Mouse (Mus musculus) heart, embryonic 10.5 days (tissue): ENCODE results near the gene Rftn1. TPM values are rescaled to one million over a fixed set of nuclear protein-coding genes. Genes with fewer than 3 reads are reported as not detected.

ENCODE experiments used
- DNase-seq: peaks from one replicate; pipeline ENCODE4 v3.0.0-alpha.2; 2017; ENCODE audit warnings: low spot score
- H3K27ac ChIP-seq: fragments of 300-500 bp; sonication (generic); 2 replicates; pipeline ENCODE4 v1.5.1; 2016; ENCODE audit warnings: mild to moderate bottlenecking
- H3K27me3 ChIP-seq: fragments of 300-500 bp; sonication (generic); 2 replicates; pipeline ENCODE4 v1.6.1; 2016; ENCODE audit warnings: mild to moderate bottlenecking; ENCODE audit not compliant: poor library complexity, insufficient read depth, severe bottlenecking
- H3K36me3 ChIP-seq: fragments of 300-500 bp; sonication (generic); 2 replicates; pipeline ENCODE4 v1.6.1; 2016; ENCODE audit warnings: mild to moderate bottlenecking, moderate library complexity
- H3K4me1 ChIP-seq: fragments of 300-500 bp; sonication (generic); 2 replicates; pipeline ENCODE4 v1.6.1; 2016; ENCODE audit warnings: mild to moderate bottlenecking
- H3K4me3 ChIP-seq: fragments of 300-500 bp; sonication (generic); 2 replicates; pipeline ENCODE4 v1.5.1; 2016; ENCODE audit warnings: mild to moderate bottlenecking, moderate library complexity
- H3K9me3 ChIP-seq: fragments of 300-500 bp; sonication (generic); 2 replicates; pipeline ENCODE4 v1.6.1; 2016; ENCODE audit warnings: mild to moderate bottlenecking, moderate library complexity
- WGBS: fragments of 180-500 bp; shearing (Covaris S2); methylation state at CpG from one replicate; pipeline ENCODE4 v1.1.7; 2016; 5-methylcytosine and 5-hydroxymethylcytosine counted together
- polyA plus RNA-seq: library from polyadenylated mRNA; unstranded; fragments of >200 nt; fragmentation: Nextera tagmentation; extraction: Ambion mirVana; gene quantifications from 2 replicates; pipeline ENCODE4 v1.2.1, GENCODE M21; 2016

The Rftn1 gene
- polyA plus RNA-seq, 1 experiment from 2014 or later, result 9.2 TPM

GRCm38 (mm10) chr17:50180899-50181570, 9.4 kb downstream of the Rftn1 start:
- H3K27me3 ChIP-seq, result no peaks in the 10 kb centered on the region
- no peak for DNase-seq
- H3K9me3 ChIP-seq, result no peaks in the 10 kb centered on the region
- no peak overlapping the region for H3K27ac ChIP-seq
- peaks cover 3% of the 10 kb centered on the region; the same call in 1 of the 2 replicates for H3K36me3 ChIP-seq
- no peak overlapping the region for H3K4me3 ChIP-seq
- H3K4me1 ChIP-seq, result no peaks in the 10 kb centered on the region
- WGBS, result 78% methylated on average over 4 of the region's 4 CpGs

GRCm38 (mm10) chr17:50173776-50174175, 16.7 kb downstream of the Rftn1 start:
- H3K4me3 ChIP-seq, result no peak overlapping the region
- H3K36me3 ChIP-seq, result peaks cover 7% of the 10 kb centered on the region; the same call in 1 of the 2 replicates
- H3K27ac ChIP-seq, result no peak overlapping the region
- H3K9me3 ChIP-seq, result no peaks in the 10 kb centered on the region
- no peak for DNase-seq
- 97% methylated on average over 3 of the region's 3 CpGs for WGBS
- no peaks in the 10 kb centered on the region for H3K27me3 ChIP-seq
- peaks cover 19% of the 10 kb centered on the region for H3K4me1 ChIP-seq

- no peaks in the 10 kb centered on the region for H3K9me3 ChIP-seq
- no peak overlapping the region for H3K27ac ChIP-seq
- peaks cover 11% of the 10 kb centered on the region; the same call in 1 of the 2 replicates for H3K36me3 ChIP-seq
- no peaks in the 10 kb centered on the region for H3K27me3 ChIP-seq
- peaks cover 19% of the 10 kb centered on the region for H3K4me1 ChIP-seq
- WGBS, result 90% methylated on average over 5 of the region's 5 CpGs
- H3K4me3 ChIP-seq, result no peak overlapping the region
- no peak for DNase-seq
Measured at GRCm38 (mm10) chr17:50173368-50173767, 17.1 kb downstream of the Rftn1 start.

GRCm38 (mm10) chr17:50172795-50173194, 17.7 kb downstream of the Rftn1 start:
- H3K4me3 ChIP-seq, result no peak overlapping the region
- H3K9me3 ChIP-seq, result no peaks in the 10 kb centered on the region
- peaks cover 15% of the 10 kb centered on the region; the same call in 1 of the 2 replicates for H3K36me3 ChIP-seq
- 88% methylated on average over 6 of the region's 6 CpGs for WGBS
- H3K27me3 ChIP-seq, result no peaks in the 10 kb centered on the region
- no peak overlapping the region for H3K27ac ChIP-seq
- H3K4me1 ChIP-seq, result peaks cover 19% of the 10 kb centered on the region
- no peak for DNase-seq

GRCm38 (mm10) chr17:50170935-50171545, 19.4 kb downstream of the Rftn1 start:
- H3K4me1 ChIP-seq, result peaks cover 19% of the 10 kb centered on the region
- no peaks in the 10 kb centered on the region for H3K9me3 ChIP-seq
- 54% methylated on average over 6 of the region's 6 CpGs for WGBS
- peak overlapping the region; percentile 1 for H3K4me3 ChIP-seq
- peaks cover 18% of the 10 kb centered on the region; the same call in 1 of the 2 replicates for H3K36me3 ChIP-seq
- DNase-seq, result no peak
- peak overlapping the region; percentile 37; the same call in 1 of the 2 replicates for H3K27ac ChIP-seq
- no peaks in the 10 kb centered on the region for H3K27me3 ChIP-seq

- peak overlapping the region; percentile 60; the same call in 1 of the 2 replicates for H3K27ac ChIP-seq
- H3K27me3 ChIP-seq, result no peaks in the 10 kb centered on the region
- H3K9me3 ChIP-seq, result peaks cover under 1% of the 10 kb centered on the region; the same call in 1 of the 2 replicates
- 57% methylated on average over 7 of the region's 7 CpGs for WGBS
- H3K36me3 ChIP-seq, result peaks cover 25% of the 10 kb centered on the region; the same call in 1 of the 2 replicates
- no peak overlapping the region for H3K4me3 ChIP-seq
- no peak for DNase-seq
- H3K4me1 ChIP-seq, result peaks cover 19% of the 10 kb centered on the region
Measured at GRCm38 (mm10) chr17:50169946-50170427, 20.5 kb downstream of the Rftn1 start.

- H3K4me3 ChIP-seq, result no peak overlapping the region
- peaks cover 8% of the 10 kb centered on the region for H3K4me1 ChIP-seq
- peaks cover 8% of the 10 kb centered on the region; the same call in 1 of the 2 replicates for H3K9me3 ChIP-seq
- H3K27ac ChIP-seq, result no peak overlapping the region
- 83% methylated on average over 20 of the region's 20 CpGs for WGBS
- H3K27me3 ChIP-seq, result no peaks in the 10 kb centered on the region
- no peak for DNase-seq
- H3K36me3 ChIP-seq, result peaks cover 15% of the 10 kb centered on the region; the same call in 1 of the 2 replicates
Measured at GRCm38 (mm10) chr17:50160904-50161805, 29.3 kb downstream of the Rftn1 start.

DNA sequence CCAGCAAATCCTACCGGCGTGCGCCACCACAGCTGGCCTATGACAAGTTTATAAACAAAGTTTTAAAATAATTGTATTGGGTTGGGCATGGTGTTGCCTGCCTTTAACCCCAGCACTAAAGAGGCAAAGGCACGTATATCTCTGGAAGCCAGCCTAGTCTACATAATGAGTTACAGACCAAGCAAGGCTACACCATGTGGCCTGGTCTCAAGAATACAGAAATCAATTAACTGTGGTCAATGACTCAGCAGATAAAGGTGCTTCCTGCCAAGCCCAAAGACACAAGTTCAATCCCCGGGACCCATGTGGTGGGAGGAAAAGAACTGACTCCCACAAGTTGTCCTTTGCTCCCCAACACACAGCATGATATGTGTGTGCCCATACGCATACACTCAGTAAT, 30.1 kb downstream of the Rftn1 start:
- H3K4me3 ChIP-seq, result no peak overlapping the region
- no peak for DNase-seq
- peaks cover 8% of the 10 kb centered on the region for H3K4me1 ChIP-seq
- WGBS, result 88% methylated on average over 6 of the region's 6 CpGs
- peaks cover 8% of the 10 kb centered on the region; the same call in 1 of the 2 replicates for H3K9me3 ChIP-seq
- no peak overlapping the region for H3K27ac ChIP-seq
- H3K36me3 ChIP-seq, result peaks cover 11% of the 10 kb centered on the region; the same call in 1 of the 2 replicates
- no peaks in the 10 kb centered on the region for H3K27me3 ChIP-seq

DNA sequence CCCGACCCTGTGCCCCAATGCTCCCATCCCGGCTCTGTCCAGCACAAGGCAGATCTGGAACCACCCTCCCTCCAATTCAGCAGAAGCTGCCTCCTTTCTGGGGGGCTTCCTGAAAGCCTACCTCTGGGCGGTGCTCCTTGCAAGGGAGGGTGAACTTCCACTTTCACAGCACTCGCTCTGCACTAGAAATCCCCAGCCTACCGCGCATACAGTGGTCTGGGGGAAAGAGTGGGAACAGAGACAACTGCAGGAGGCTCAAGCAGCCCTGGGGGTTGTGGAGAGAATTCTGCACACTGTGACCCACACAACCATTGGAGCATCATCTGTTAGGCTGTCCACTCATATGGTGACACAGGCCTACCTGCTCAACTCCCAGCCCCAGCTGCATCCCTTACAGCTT, 30.7 kb downstream of the Rftn1 start:
- H3K4me1 ChIP-seq, result peaks cover 8% of the 10 kb centered on the region
- H3K36me3 ChIP-seq, result peaks cover 6% of the 10 kb centered on the region; the same call in 1 of the 2 replicates
- H3K9me3 ChIP-seq, result peaks cover 5% of the 10 kb centered on the region; the same call in 1 of the 2 replicates
- WGBS, result 79% methylated on average over 6 of the region's 6 CpGs
- no peak overlapping the region for H3K27ac ChIP-seq
- DNase-seq, result no peak
- no peak overlapping the region for H3K4me3 ChIP-seq
- H3K27me3 ChIP-seq, result no peaks in the 10 kb centered on the region

DNA sequence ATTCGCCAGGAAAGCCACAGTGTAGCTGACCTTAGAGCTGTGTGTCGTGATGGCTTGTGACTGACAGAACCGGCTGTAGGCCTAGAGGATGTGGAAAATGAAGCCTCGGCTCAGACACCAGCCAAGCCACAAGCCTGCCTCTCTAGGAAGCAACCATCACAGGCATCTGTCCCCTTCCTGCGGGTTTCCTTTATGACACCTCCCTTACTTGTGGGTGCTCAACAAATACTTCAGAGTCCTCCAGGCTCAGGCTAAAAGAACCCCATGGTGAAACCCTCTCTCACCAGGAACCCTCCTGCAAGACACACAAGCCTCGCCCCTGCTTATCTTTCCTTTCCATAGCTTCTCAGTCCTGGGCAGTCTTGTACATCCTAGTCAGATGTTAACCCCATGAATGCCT, 31.9 kb downstream of the Rftn1 start:
- DNase-seq, result no peak
- H3K4me1 ChIP-seq, result peaks cover 8% of the 10 kb centered on the region
- no peaks in the 10 kb centered on the region for H3K9me3 ChIP-seq
- H3K27me3 ChIP-seq, result no peaks in the 10 kb centered on the region
- 48% methylated on average over 6 of the region's 6 CpGs for WGBS
- H3K27ac ChIP-seq, result no peak overlapping the region; the same call in 1 of the 2 replicates
- H3K4me3 ChIP-seq, result no peak overlapping the region
- H3K36me3 ChIP-seq, result no peaks in the 10 kb centered on the region

DNA sequence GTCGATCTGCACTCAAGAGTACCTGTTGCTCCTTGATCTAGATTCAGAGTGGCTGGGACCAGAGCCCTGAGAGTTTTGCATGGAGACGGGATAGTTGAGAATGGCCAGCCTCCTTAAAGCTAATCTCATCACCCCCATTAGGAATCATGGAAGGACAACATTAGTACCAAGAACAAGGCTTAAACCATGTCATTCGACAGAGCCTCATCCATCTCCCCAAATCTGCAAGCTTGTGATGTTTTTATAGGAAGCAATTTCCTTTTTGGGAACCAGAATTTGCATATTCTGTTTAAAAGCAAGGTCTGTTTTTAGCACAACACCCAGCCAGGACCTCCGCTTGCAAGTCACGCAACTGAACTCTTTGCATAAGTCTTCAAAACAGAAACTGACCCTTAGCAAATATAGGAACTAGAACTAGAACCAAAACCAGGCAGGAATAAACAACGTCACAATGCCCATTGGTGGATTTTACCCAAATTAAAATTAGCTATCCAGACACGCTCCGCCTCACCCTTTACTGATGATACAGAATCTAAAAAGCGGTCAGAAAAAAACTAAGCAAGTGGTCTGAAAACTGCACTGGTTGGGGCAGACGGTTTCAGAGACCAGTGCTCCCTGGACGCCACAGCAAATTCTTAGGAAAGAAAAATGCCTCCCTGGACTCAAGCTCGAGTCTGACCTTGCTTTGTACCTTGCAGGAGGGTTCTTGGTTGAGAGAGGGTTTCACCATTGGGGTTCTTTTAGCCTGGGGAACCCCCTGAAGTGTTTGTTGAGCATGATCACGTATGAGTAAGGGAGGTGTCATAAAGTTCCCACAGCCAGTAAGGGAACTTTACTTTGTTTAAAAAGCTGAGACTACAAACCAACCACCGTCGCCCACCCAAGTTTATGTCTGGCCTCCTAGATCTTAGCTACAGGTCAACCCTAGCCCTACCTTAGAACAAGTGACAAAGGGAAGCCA, 33.0 kb downstream of the Rftn1 start:
- Histone ChIP-seq H3K9me3 (no peaks in the 10 kb centered on the region), H3K27me3 (no peaks in the 10 kb centered on the region), H3K36me3 (no peaks in the 10 kb centered on the region), H3K4me1 (peaks cover 8% of the 10 kb centered on the region), H3K4me3 (no peak overlapping the region), H3K27ac (no peak overlapping the region)
- no peak for DNase-seq
- WGBS, result 87% methylated on average over 15 of the region's 15 CpGs
